Mouse (Mus musculus) midbrain, embryonic 16.5 days (tissue): Measurements from ENCODE around the gene Trpm4. TPM values are rescaled to one million over a fixed set of nuclear protein-coding genes. Genes with fewer than 3 reads are reported as not detected.
A peak's percentile ranks its signal among the peaks of the same experiment; 100 is the strongest.
"Not testable (repeated sequence)": the region's sequence is repeated elsewhere in the genome, so short reads cannot be mapped to it uniquely, and the experiment has no call there.

Source experiments
- ATAC-seq: fragments of 200-750 bp; cut with Nextera tagmentation; 2 replicates; pipeline ENCODE4 v1.8.0; 2017; ENCODE audit warnings: moderate TSS enrichment
- H3K27ac ChIP-seq: fragments of 300-500 bp; sonication (generic); 2 replicates; pipeline ENCODE4 v1.5.1; 2014; ENCODE audit warnings: mild to moderate bottlenecking, low read length, mixed read lengths
- H3K27me3 ChIP-seq: fragments of 300-500 bp; sonication (generic); 2 replicates; pipeline ENCODE4 v1.6.1; 2014; ENCODE audit warnings: low read depth, low read length, mixed read lengths; ENCODE audit not compliant: control insufficient read depth, insufficient read depth
- H3K36me3 ChIP-seq: fragments of 300-500 bp; sonication (generic); 2 replicates; pipeline ENCODE4 v1.6.1; 2014; ENCODE audit warnings: mild to moderate bottlenecking, low read length, moderate library complexity, mixed read lengths; ENCODE audit not compliant: control insufficient read depth, insufficient read depth
- H3K4me1 ChIP-seq: fragments of 300-500 bp; sonication (generic); 2 replicates; pipeline ENCODE4 v1.6.1; 2014; ENCODE audit warnings: mild to moderate bottlenecking, low read length, mixed read lengths; ENCODE audit not compliant: control insufficient read depth, insufficient read depth
- H3K4me2 ChIP-seq: fragments of 300-500 bp; sonication (generic); 2 replicates; pipeline ENCODE4 v1.6.1; 2014; ENCODE audit warnings: mild to moderate bottlenecking, low read length, mixed read lengths
- H3K4me3 ChIP-seq: fragments of 300-500 bp; sonication (generic); 2 replicates; pipeline ENCODE4 v1.5.1; 2014; ENCODE audit warnings: low read depth, mild to moderate bottlenecking, low read length, moderate library complexity, mixed read lengths
- H3K9ac ChIP-seq: fragments of 300-500 bp; sonication (generic); 2 replicates; pipeline ENCODE4 v1.6.1; 2014; ENCODE audit warnings: low read depth, low read length, mixed read lengths
- H3K9me3 ChIP-seq: fragments of 300-500 bp; sonication (generic); replicated peaks from 2 replicates; pipeline ENCODE4 v1.6.1; 2014; ENCODE audit warnings: mild to moderate bottlenecking, low read length, mixed read lengths; ENCODE audit not compliant: control insufficient read depth, poor library complexity, severe bottlenecking
- WGBS: fragments of 180-500 bp; shearing (Covaris S2); extraction: QIAGEN DNeasy Blood & Tissue Kit; methylation state at CpG from one replicate; pipeline ENCODE4 v1.1.7; 2014; 5-methylcytosine and 5-hydroxymethylcytosine counted together
- polyA plus RNA-seq: library from polyadenylated mRNA; unstranded; fragments of >200 nt; fragmentation: Nextera tagmentation; extraction: Ambion mirVana; gene quantifications from 2 replicates; pipeline ENCODE4 v1.2.1, GENCODE M21; 2015

Gene Trpm4
- polyA plus RNA-seq, 1 experiment from 2014 or later, result 12.4 TPM

DNA sequence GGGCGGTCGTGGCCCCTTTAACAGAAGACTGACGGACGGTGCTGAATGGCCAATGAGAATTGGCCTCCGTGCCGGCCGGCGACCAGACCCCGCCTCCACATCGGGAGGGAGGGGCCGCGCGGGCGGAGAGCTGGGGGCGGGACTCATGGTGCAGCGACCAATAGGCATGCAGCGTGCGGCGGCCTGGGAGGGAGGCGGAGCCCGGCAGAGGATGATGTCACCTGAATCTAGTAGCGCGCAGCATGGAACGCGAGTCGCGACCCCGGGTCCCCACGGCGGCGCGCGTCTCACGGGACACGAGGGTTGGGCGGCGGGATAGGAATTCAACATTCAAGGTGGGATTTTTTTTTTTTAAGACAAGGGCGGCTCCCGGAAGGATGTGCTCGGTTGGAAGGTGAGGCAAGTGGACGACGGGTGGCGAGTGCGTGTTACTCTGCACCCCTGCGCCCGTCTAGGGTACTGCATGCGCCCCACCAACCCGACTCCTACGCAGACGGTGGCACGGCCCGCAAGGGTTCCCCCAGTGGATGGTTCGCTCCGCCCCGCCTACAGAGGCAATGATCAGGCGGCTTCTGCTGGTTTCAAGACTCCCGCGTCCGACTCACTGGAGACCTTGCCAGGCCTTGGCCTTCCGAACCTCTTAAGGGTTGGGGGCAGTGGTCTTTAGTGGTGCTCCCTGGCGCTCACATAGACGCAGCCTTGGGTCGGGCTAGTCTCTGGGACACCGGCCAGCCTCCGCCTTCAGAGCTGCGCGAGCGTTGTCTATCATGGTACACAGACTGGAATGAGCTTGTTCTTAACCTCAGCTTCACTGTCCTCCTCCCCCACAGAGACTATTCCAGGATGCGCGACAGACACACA is 33.7 kb upstream of the Trpm4 start:
- no peaks in the 10 kb centered on the region for H3K36me3 ChIP-seq
- under 1% methylated on average over 70 of the region's 70 CpGs for WGBS
- H3K4me1 ChIP-seq, result peaks cover 36% of the 10 kb centered on the region
- ATAC-seq, result peak; percentile 89
- H3K9me3 ChIP-seq, result no peaks in the 10 kb centered on the region
- peak overlapping the region; percentile 94 for H3K9ac ChIP-seq
- H3K4me3 ChIP-seq, result peak overlapping the region; percentile 79
- peak overlapping the region; percentile 87 for H3K27ac ChIP-seq
- peaks cover 3% of the 10 kb centered on the region; the same call in 1 of the 2 replicates for H3K27me3 ChIP-seq
- peak overlapping the region; percentile 80 for H3K4me2 ChIP-seq

DNA sequence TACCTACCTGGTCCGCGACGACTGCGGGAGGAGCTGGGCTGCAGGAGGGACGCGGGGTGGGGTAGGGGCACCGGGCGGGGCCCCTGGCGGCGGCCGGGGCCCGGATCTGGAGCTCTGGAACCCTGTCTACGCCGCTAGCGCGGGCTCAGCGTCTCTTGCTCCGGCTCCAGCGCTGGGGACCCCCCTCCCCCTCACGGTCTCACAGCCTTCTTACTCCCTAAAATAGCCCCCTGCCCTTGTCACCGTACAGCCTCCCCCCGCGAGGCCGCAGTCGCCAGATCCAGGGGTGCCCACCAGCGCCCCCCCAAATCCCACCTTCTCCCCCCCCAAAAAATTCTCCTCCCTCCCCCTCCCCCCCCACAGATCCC is 33.1 kb upstream of the Trpm4 start, which contains the start of gene Ppfia3:
TSS of gene Ppfia3 (minus strand) at position 368 of the 368 bp plus-strand sequence.
- Histone ChIP-seq H3K4me3 (peak within 1 kb of the TSS; percentile 79), H3K4me2 (peak within 1 kb of the TSS; percentile 80), H3K36me3 (no peaks in the 10 kb centered on the region), H3K9ac (peak within 1 kb of the TSS; percentile 94), H3K4me1 (peaks cover 40% of the 10 kb centered on the region), H3K27ac (peak within 1 kb of the TSS; percentile 87), H3K9me3 (no peaks in the 10 kb centered on the region), H3K27me3 (peaks cover 3% of the 10 kb centered on the region; the same call in 1 of the 2 replicates)
- peak; percentile 40 for ATAC-seq
- under 1% methylated on average over 18 of the region's 26 CpGs for WGBS

DNA sequence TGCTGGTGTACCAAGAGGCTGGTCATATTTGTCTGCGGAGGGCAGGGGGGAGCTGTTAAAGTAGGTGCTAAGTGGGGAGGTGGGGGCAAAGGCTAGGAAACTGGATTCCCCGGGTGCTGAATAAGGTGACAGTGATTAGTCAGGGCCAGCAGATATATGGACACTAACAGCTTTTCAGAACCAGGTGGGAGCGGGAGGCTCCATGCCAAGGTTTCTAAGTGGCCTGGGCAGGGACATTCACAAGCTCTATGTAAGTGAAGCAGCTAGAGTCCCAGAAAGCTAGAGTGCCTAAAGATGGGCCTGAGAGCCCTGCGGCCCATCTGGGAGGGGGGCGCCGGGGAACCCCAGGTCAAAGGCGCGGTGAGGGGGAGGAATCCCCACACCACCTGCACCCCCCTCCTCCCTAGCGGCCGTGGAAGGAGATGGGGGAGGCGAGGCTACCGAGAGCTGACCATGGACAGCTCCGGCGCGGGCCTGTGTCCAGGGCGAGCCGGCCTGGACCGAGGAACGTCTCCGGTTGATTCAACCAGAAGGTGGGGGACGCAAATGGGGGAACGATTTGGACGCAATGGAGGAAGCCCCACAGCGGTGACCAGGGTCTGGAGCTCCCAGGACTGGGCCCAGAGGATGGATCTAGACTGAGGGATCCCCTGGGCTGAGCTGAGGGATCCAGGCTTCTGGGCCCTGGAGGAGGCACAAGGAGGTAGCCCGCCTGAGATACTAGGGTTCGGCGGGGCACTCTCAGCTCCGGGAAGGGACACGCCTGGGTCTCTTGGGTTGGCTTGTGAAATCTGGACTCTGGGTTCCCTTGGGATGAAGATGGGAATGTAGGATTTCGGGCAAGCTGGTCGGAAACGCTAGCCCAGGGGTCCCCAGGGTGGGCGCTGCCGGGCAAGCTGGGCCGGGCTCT is 32.4 kb upstream of the Trpm4 start:
- peak overlapping the region; percentile 79 for H3K4me3 ChIP-seq
- ATAC-seq, result no peak
- peaks cover 3% of the 10 kb centered on the region; the same call in 1 of the 2 replicates for H3K27me3 ChIP-seq
- 4% methylated on average over 33 of the region's 35 CpGs for WGBS
- peak overlapping the region; percentile 94 for H3K9ac ChIP-seq
- peaks cover 46% of the 10 kb centered on the region for H3K4me1 ChIP-seq
- H3K27ac ChIP-seq, result peak overlapping the region; percentile 87
- no peaks in the 10 kb centered on the region for H3K36me3 ChIP-seq
- peak overlapping the region; percentile 80 for H3K4me2 ChIP-seq
- no peaks in the 10 kb centered on the region for H3K9me3 ChIP-seq

DNA sequence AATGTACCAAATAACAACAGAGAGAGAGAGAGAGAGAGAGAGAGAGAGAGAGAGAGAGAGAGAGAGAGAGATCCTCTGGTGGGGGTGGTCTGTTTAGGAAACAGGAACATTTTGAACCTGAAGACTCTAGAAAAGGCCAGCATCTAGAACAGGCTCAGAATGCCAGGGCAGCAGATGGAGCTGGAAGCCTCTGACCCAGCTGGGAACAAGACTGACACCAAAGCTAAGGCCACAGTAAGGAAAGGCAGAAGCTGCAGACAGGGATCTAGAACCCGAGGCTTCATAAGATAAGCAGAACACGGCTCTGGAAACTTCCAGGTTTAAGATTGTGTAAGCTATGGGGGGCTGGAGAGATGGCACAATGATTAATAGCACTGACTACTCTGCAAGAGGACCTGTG is 30.4 kb upstream of the Trpm4 start:
- 83% methylated on average over 2 of the region's 2 CpGs for WGBS
- no peak for ATAC-seq
- Histone ChIP-seq H3K9ac (no peak overlapping the region), H3K9me3 (no peaks in the 10 kb centered on the region), H3K4me1 (peaks cover 36% of the 10 kb centered on the region), H3K4me2 (no peak overlapping the region), H3K27ac (no peak overlapping the region), H3K4me3 (no peak overlapping the region), H3K27me3 (peaks cover under 1% of the 10 kb centered on the region; the same call in 1 of the 2 replicates), H3K36me3 (peaks cover 6% of the 10 kb centered on the region; the same call in 1 of the 2 replicates)

DNA sequence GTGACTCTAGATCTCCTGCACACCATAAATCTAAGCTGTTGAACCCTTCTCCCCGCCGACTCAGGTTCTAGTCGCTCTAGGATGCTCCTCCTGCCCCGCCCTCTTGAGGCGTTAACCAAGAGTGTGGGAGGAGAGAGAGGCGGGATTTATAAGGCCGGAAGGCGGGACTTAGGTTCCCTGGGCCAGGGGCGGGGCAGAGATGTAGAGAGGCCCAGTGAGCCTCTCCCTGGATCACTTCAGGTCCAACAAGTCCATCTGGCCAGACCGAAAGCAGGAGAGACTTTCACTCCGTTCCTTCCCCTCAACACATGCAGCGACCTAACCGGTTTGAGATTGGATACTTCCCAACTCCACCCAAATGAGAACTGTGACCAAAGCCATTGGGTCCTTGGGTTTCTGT is 29.2 kb upstream of the Trpm4 start:
- no peak overlapping the region for H3K4me3 ChIP-seq
- H3K36me3 ChIP-seq, result peaks cover 13% of the 10 kb centered on the region
- WGBS, result 8% methylated on average over 13 of the region's 13 CpGs
- no peak overlapping the region for H3K9ac ChIP-seq
- no peak for ATAC-seq
- no peak overlapping the region for H3K4me2 ChIP-seq
- no peak overlapping the region for H3K27ac ChIP-seq
- no peaks in the 10 kb centered on the region for H3K9me3 ChIP-seq
- no peaks in the 10 kb centered on the region for H3K27me3 ChIP-seq
- peaks cover 32% of the 10 kb centered on the region for H3K4me1 ChIP-seq

DNA sequence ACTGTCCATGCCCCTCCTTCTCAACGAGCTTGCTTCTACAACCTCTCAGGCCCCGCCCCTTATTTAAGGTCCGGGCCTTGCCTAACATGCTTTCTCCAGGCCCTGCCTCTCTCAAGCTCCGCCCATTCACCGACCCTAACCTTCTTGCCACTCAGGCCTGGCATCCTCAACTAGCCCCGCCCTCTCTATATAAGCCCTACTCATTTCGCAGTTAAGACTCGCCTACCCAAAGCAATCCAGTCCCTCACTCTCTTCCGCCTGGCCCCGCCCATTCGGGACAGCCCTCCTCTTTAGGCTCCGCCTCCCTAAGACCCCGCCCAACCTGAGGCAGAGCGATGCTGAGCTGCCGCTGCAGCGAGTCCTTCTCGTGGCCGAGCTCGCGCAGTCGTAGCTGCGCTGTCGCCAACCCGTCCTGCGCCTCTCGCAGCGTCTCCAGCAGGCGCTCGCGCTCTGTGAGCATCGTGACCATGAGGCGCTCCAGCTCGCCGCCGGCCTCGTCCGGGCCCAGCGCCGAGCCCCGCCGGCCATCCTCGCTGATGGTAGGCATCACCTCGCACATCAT is 27.7 kb upstream of the Trpm4 start:
- peak; percentile 85 for ATAC-seq
- peak overlapping the region; percentile 70 for H3K4me2 ChIP-seq
- under 1% methylated on average over 43 of the region's 43 CpGs for WGBS
- no peaks in the 10 kb centered on the region for H3K27me3 ChIP-seq
- H3K4me3 ChIP-seq, result peak overlapping the region; percentile 46
- peak overlapping the region; percentile 58 for H3K27ac ChIP-seq
- no peaks in the 10 kb centered on the region for H3K9me3 ChIP-seq
- peak overlapping the region; percentile 68 for H3K9ac ChIP-seq
- peaks cover 31% of the 10 kb centered on the region for H3K4me1 ChIP-seq
- peaks cover 25% of the 10 kb centered on the region for H3K36me3 ChIP-seq

DNA sequence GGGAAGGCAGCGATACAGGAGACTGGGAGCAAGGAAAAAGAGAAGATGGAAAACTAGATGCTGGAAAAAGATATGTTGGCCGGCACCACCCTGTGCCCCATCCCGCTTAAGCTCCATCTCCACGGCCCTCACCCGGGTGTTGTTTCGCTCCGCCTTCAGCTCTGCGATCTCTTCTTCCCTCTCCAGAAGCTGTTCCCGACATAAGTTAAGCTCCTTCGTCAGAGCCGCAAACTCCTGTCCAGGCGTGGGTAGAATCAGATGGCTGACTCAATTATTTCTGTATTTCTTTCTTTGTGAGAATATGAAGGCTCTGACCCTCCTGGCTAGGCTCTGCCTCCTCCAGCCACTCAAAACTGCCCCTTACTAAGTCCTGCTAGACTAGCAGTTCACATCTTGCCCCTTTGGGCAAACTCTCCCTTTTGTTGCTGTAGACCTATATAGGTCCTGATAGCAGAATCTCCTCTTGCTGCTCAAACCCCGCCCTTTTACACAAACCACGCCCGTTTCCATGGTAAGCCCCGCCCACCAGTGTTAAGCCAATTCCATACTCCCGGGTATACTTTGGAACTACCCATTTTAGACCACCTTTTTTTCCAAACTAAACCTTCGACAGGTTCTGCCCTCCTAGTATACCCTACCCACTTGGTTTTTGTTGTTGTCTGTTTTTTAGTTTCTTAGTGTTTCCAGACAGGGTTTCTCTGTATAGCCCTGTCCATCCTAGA is 27.0 kb upstream of the Trpm4 start:
- H3K4me2 ChIP-seq, result peak overlapping the region; percentile 70; the same call in 1 of the 2 replicates
- WGBS, result 53% methylated on average over 18 of the region's 18 CpGs
- peak; percentile 7; the same call in 1 of the 2 replicates for ATAC-seq

DNA sequence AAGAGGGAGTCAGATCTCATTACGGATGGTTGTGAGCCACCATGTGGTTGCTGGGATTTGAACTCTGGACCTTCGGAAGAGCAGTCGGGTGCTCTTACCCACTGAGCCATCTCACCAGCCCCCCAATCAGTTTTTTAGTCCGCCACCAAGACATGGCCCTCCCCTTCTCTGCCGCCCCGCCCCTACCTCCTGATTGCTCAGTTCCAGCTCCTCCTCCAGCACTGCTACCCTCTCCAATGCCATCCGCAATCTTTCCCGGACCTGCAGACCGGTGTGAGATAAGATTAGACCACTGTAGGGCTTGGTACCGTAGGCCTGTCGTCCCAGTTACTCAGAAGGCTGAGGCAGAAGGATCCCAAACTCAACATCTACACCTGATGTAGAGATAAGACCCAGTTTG is 25.5 kb upstream of the Trpm4 start:
- not testable (repeated sequence) for H3K4me2 ChIP-seq, H3K4me3 ChIP-seq, H3K27me3 ChIP-seq, ATAC-seq, H3K9ac ChIP-seq, H3K27ac ChIP-seq, H3K9me3 ChIP-seq
- WGBS, result 70% methylated on average over 8 of the region's 11 CpGs
- peaks cover 18% of the 10 kb centered on the region for H3K4me1 ChIP-seq
- H3K36me3 ChIP-seq, result peaks cover 41% of the 10 kb centered on the region

More for the DNA sequence above, 27.0 kb upstream of the Trpm4 start:
- peaks cover 30% of the 10 kb centered on the region for H3K4me1 ChIP-seq
- peaks cover 33% of the 10 kb centered on the region for H3K36me3 ChIP-seq
- H3K9ac ChIP-seq, result no peak overlapping the region
- no peak overlapping the region for H3K27ac ChIP-seq
- H3K27me3 ChIP-seq, result no peaks in the 10 kb centered on the region
- H3K9me3 ChIP-seq, result no peaks in the 10 kb centered on the region
- peak overlapping the region; percentile 46; the same call in 1 of the 2 replicates for H3K4me3 ChIP-seq
